Mouse (Mus musculus) heart, adult 2 months (tissue): ENCODE data around the gene Kcnk10.

ENCODE experiments used
- EP300 ChIP-seq: fragments of 200-500 bp; IDR thresholded peaks from 2 replicates; pipeline ENCODE4 v1.6.1; 2011; ENCODE audit warnings: low read depth, low read length, control low read depth; ENCODE audit not compliant: insufficient read depth
- POLR2A ChIP-seq: fragments of 200-500 bp; IDR thresholded peaks from 2 replicates; pipeline ENCODE4 v1.6.1; 2011; ENCODE audit warnings: mild to moderate bottlenecking, low read depth, low read length, control low read depth; ENCODE audit not compliant: insufficient read depth

GRCm38 (mm10) chr12:98389618-98390017 lies 188.5 kb downstream of the Kcnk10 start:
- TF ChIP-seq POLR2A, result no peak
- no peak for TF ChIP-seq EP300
